Mouse (Mus musculus) ovary, postnatal 36 days (tissue): Measurements from ENCODE around the gene Accs.

Source experiments
- DNase-seq: peaks from one replicate; pipeline ENCODE4 v3.0.0; 2022; ENCODE audit warnings: low spot score, mixed read lengths

Gene Accs

GRCm38 (mm10) chr2:93849505-93850089 lies at the start of gene Accs:
TSS of gene Accs (minus strand) at chr2:93849943.
- peak; percentile 77 for DNase-seq

- DNase-seq = no peak
Measured at GRCm38 (mm10) chr2:93891611-93892280, 42.0 kb upstream of the Accs start.

GRCm38 (mm10) chr2:93890143-93890542 lies 40.4 kb upstream of the Accs start:
- no peak for DNase-seq

GRCm38 (mm10) chr2:93889071-93889470 lies 39.3 kb upstream of the Accs start:
- no peak for DNase-seq

- no peak for DNase-seq
Measured at GRCm38 (mm10) chr2:93888366-93888765, 38.6 kb upstream of the Accs start.

GRCm38 (mm10) chr2:93887273-93887672 lies 37.5 kb upstream of the Accs start:
- no peak for DNase-seq

- no peak for DNase-seq
Measured at GRCm38 (mm10) chr2:93886013-93886794, 36.5 kb upstream of the Accs start.

GRCm38 (mm10) chr2:93883066-93883465 lies 33.3 kb upstream of the Accs start:
- DNase-seq = no peak

- DNase-seq = no peak
Measured at GRCm38 (mm10) chr2:93881640-93882367, 32.1 kb upstream of the Accs start.

- no peak for DNase-seq
Measured at GRCm38 (mm10) chr2:93880981-93881380, 31.2 kb upstream of the Accs start.

- DNase-seq = no peak
Measured at GRCm38 (mm10) chr2:93880450-93880849, 30.7 kb upstream of the Accs start.

GRCm38 (mm10) chr2:93877005-93877404 lies 27.3 kb upstream of the Accs start:
- DNase-seq = no peak

- no peak for DNase-seq
Measured at GRCm38 (mm10) chr2:93874606-93875005, 24.9 kb upstream of the Accs start.

GRCm38 (mm10) chr2:93874227-93874514 lies 24.4 kb upstream of the Accs start:
- DNase-seq = no peak

- no peak for DNase-seq
Measured at GRCm38 (mm10) chr2:93873449-93874226, 23.9 kb upstream of the Accs start.

- DNase-seq = no peak
Measured at GRCm38 (mm10) chr2:93872257-93872656, 22.5 kb upstream of the Accs start.

- no peak for DNase-seq
Measured at GRCm38 (mm10) chr2:93871411-93871925, 21.7 kb upstream of the Accs start.

- DNase-seq = peak; percentile 56
Measured at GRCm38 (mm10) chr2:93870842-93871241, 21.1 kb upstream of the Accs start.

GRCm38 (mm10) chr2:93869107-93869600 lies 19.4 kb upstream of the Accs start, which contains the start of gene Accsl:
TSS of gene Accsl (minus strand) at chr2:93869157.
- DNase-seq = no peak

- DNase-seq = no peak
Measured at GRCm38 (mm10) chr2:93868566-93868965, 18.8 kb upstream of the Accs start.

GRCm38 (mm10) chr2:93863229-93863628 lies 13.5 kb upstream of the Accs start:
- no peak for DNase-seq
